Mouse (Mus musculus) stomach, embryonic 15.5 days (tissue): ENCODE data around the gene Tmem117. TPM values are rescaled to one million over a fixed set of nuclear protein-coding genes. Genes with fewer than 3 reads are reported as not detected.

Experiments used
- ATAC-seq: fragments of 200-750 bp; cut with Nextera tagmentation; 2 replicates; pipeline ENCODE4 v1.8.0; 2017; ENCODE audit warnings: low read depth, moderate number of reproducible peaks, moderate TSS enrichment; ENCODE audit not compliant: insufficient read depth, low FRiP score
- H3K27ac ChIP-seq: fragments of 300-500 bp; sonication (generic); 2 replicates; pipeline ENCODE4 v1.5.1; 2015; ENCODE audit warnings: mild to moderate bottlenecking, inconsistent platforms
- H3K27me3 ChIP-seq: fragments of 300-500 bp; sonication (generic); replicated peaks from 2 replicates; pipeline ENCODE4 v1.6.1; 2015; ENCODE audit warnings: inconsistent platforms
- H3K36me3 ChIP-seq: fragments of 300-500 bp; sonication (generic); 2 replicates; pipeline ENCODE4 v1.6.1; 2015; ENCODE audit warnings: inconsistent platforms
- H3K4me1 ChIP-seq: fragments of 300-500 bp; sonication (generic); 2 replicates; pipeline ENCODE4 v1.6.1; 2015; ENCODE audit warnings: inconsistent platforms
- H3K4me2 ChIP-seq: fragments of 300-500 bp; sonication (generic); 2 replicates; pipeline ENCODE4 v1.6.1; 2015; ENCODE audit warnings: mild to moderate bottlenecking, inconsistent platforms
- H3K4me3 ChIP-seq: fragments of 300-500 bp; sonication (generic); replicated peaks from 2 replicates; pipeline ENCODE4 v1.5.1; 2015; ENCODE audit warnings: inconsistent platforms
- H3K9ac ChIP-seq: fragments of 300-500 bp; sonication (generic); 2 replicates; pipeline ENCODE4 v1.6.1; 2015; ENCODE audit warnings: inconsistent platforms
- H3K9me3 ChIP-seq: fragments of 300-500 bp; sonication (generic); 2 replicates; pipeline ENCODE4 v1.6.1; 2016; ENCODE audit warnings: inconsistent platforms
- WGBS: fragments of 180-500 bp; shearing (Covaris S2); methylation state at CpG from one replicate; pipeline ENCODE4 v1.1.7; 2015; 5-methylcytosine and 5-hydroxymethylcytosine counted together
- polyA plus RNA-seq: library from polyadenylated mRNA; unstranded; fragments of >200 nt; fragmentation: Nextera tagmentation; extraction: Ambion mirVana; gene quantifications from 2 replicates; pipeline ENCODE4 v1.2.1, GENCODE M21; 2015

The Tmem117 gene
- polyA plus RNA-seq, 1 experiment from 2014 or later = 2.8 TPM

DNA sequence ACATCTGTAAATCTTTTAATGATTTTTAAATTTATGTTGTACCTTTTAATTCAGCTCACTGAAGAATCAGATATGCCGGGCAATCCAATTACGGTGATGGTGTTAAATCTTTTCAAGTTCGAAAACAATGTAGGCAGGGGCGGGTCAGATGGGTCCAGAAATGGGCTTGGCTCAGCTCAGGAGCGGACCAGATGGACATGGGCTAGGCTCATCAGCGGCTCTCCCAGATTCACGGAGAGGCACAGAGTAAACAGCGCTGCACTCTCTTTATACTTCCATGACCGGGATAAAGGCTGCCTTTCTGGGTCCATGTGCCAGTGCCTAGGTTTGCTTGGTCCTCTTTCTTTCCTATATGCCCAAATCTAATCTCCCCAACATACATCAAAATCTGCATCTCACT lies 366.3 kb downstream of the Tmem117 start:
- no peak for ATAC-seq
- no peak overlapping the region for H3K4me3 ChIP-seq
- H3K9ac ChIP-seq = no peak overlapping the region
- no peaks in the 10 kb centered on the region for H3K4me1 ChIP-seq
- H3K4me2 ChIP-seq = no peak overlapping the region
- no peaks in the 10 kb centered on the region for H3K27me3 ChIP-seq
- 84% methylated on average over 9 of the region's 9 CpGs for WGBS
- no peaks in the 10 kb centered on the region for H3K9me3 ChIP-seq
- no peaks in the 10 kb centered on the region for H3K36me3 ChIP-seq
- H3K27ac ChIP-seq = no peak overlapping the region

- ATAC-seq = no peak
- 56% methylated on average over 8 of the region's 8 CpGs for WGBS
Observed at GRCm38 (mm10) chr15:95005121-95005824, 376.2 kb downstream of the Tmem117 start.

GRCm38 (mm10) chr15:95022251-95022650 lies 393.2 kb downstream of the Tmem117 start:
- ATAC-seq = no peak
- 67% methylated on average over 7 of the region's 7 CpGs for WGBS

More at GRCm38 (mm10) chr15:95005121-95005824, 376.2 kb downstream of the Tmem117 start:
- Histone ChIP-seq H3K9ac (no peak overlapping the region), H3K9me3 (no peaks in the 10 kb centered on the region), H3K4me1 (no peaks in the 10 kb centered on the region), H3K4me3 (no peak overlapping the region), H3K27me3 (no peaks in the 10 kb centered on the region), H3K4me2 (no peak overlapping the region), H3K36me3 (no peaks in the 10 kb centered on the region), H3K27ac (no peak overlapping the region)

GRCm38 (mm10) chr15:95024401-95024800 lies 395.4 kb downstream of the Tmem117 start:
- WGBS = 53% methylated on average over 6 of the region's 6 CpGs
- no peak for ATAC-seq
- Histone ChIP-seq H3K4me1 (no peaks in the 10 kb centered on the region), H3K9ac (no peak overlapping the region), H3K4me2 (no peak overlapping the region), H3K9me3 (no peaks in the 10 kb centered on the region), H3K27me3 (no peaks in the 10 kb centered on the region), H3K4me3 (no peak overlapping the region), H3K27ac (no peak overlapping the region), H3K36me3 (no peaks in the 10 kb centered on the region)

More at GRCm38 (mm10) chr15:95022251-95022650, 393.2 kb downstream of the Tmem117 start:
- H3K4me3 ChIP-seq = no peak overlapping the region
- H3K4me1 ChIP-seq = no peaks in the 10 kb centered on the region
- no peaks in the 10 kb centered on the region for H3K27me3 ChIP-seq
- H3K4me2 ChIP-seq = no peak overlapping the region
- H3K9ac ChIP-seq = no peak overlapping the region
- H3K27ac ChIP-seq = no peak overlapping the region
- H3K9me3 ChIP-seq = no peaks in the 10 kb centered on the region
- no peaks in the 10 kb centered on the region for H3K36me3 ChIP-seq

GRCm38 (mm10) chr15:95028862-95029486 lies 399.9 kb downstream of the Tmem117 start:
- no peak overlapping the region for H3K4me3 ChIP-seq
- H3K4me1 ChIP-seq = no peaks in the 10 kb centered on the region
- no peaks in the 10 kb centered on the region for H3K9me3 ChIP-seq
- WGBS = 84% methylated on average over 13 of the region's 13 CpGs
- no peak overlapping the region for H3K4me2 ChIP-seq
- no peaks in the 10 kb centered on the region for H3K36me3 ChIP-seq
- no peak overlapping the region for H3K9ac ChIP-seq
- no peak overlapping the region for H3K27ac ChIP-seq
- ATAC-seq = no peak
- H3K27me3 ChIP-seq = no peaks in the 10 kb centered on the region

DNA sequence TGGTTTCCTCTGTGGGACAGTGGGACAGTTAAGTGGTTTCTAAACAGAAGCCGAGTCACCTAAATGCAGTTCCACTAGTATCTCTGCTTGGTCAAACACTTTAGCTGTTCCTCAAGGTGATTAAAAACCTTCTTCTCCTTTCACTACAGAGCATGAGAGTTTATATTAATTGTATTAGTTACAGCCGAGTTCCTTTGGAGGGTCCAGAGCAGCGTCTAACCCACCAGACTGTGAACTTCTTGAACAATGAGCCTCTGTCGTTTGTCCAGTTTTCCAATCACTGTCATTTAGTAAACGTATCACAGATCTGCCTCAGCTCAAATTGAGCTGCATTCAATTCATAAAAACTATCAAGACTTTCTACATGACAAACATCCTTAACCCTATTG lies 400.4 kb downstream of the Tmem117 start:
- no peaks in the 10 kb centered on the region for H3K27me3 ChIP-seq
- no peaks in the 10 kb centered on the region for H3K36me3 ChIP-seq
- H3K9ac ChIP-seq = no peak overlapping the region
- no peak for ATAC-seq
- no peak overlapping the region for H3K4me2 ChIP-seq
- no peaks in the 10 kb centered on the region for H3K4me1 ChIP-seq
- H3K27ac ChIP-seq = no peak overlapping the region
- no peak overlapping the region for H3K4me3 ChIP-seq
- no peaks in the 10 kb centered on the region for H3K9me3 ChIP-seq
- 51% methylated on average over 5 of the region's 5 CpGs for WGBS

DNA sequence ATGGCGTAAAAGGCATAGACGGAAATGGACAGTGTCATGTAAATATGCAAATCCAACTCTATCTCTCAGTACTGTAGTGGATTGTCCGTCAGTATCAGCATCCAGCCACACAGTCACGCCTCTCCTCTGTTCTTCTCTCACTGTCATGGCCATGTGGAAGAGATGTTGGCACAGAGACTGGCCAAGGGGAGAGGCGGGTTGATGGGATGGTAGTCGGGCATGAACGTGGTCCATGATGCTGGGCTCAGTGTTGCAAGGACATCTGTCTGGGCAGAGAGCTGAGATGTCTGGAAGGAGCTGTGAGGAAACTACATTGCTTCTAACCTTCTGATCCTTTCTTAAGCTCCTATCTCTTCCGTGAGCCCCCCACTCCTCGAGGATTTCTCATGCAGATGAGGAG lies 413.4 kb downstream of the Tmem117 start:
- no peak overlapping the region for H3K27ac ChIP-seq
- ATAC-seq = no peak
- no peaks in the 10 kb centered on the region for H3K27me3 ChIP-seq
- H3K9ac ChIP-seq = no peak overlapping the region
- no peaks in the 10 kb centered on the region for H3K36me3 ChIP-seq
- H3K4me3 ChIP-seq = no peak overlapping the region
- 78% methylated on average over 9 of the region's 9 CpGs for WGBS
- H3K4me2 ChIP-seq = no peak overlapping the region
- no peaks in the 10 kb centered on the region for H3K9me3 ChIP-seq
- no peaks in the 10 kb centered on the region for H3K4me1 ChIP-seq

DNA sequence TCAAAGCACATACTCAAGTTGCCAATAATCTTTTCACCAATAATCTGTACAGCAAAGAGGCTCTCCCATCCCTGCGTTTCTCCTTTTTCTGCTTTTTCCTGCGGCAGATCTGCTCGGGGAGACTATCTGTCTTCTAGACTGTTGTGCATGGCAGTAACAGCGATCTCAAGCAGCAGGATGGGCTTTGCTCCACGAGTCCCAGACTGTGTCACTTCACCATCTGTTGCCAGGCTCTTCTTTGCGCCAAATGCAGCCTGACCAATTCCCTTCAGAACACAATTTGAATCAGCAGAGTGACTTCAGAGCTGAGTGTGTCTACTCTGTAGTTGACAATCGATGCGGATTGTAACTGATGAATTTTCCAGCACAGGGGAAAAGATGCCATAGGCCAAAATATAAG lies 415.0 kb downstream of the Tmem117 start:
- WGBS = 71% methylated on average over 8 of the region's 8 CpGs
- no peak overlapping the region for H3K4me3 ChIP-seq
- no peaks in the 10 kb centered on the region for H3K4me1 ChIP-seq
- H3K27ac ChIP-seq = no peak overlapping the region
- H3K9ac ChIP-seq = no peak overlapping the region
- ATAC-seq = no peak
- H3K9me3 ChIP-seq = no peaks in the 10 kb centered on the region
- H3K4me2 ChIP-seq = no peak overlapping the region
- no peaks in the 10 kb centered on the region for H3K27me3 ChIP-seq
- no peaks in the 10 kb centered on the region for H3K36me3 ChIP-seq

GRCm38 (mm10) chr15:95047486-95047885 lies 418.5 kb downstream of the Tmem117 start:
- 75% methylated on average over 2 of the region's 2 CpGs for WGBS
- no peak overlapping the region for H3K4me2 ChIP-seq
- H3K4me3 ChIP-seq = no peak overlapping the region
- H3K9me3 ChIP-seq = no peaks in the 10 kb centered on the region
- H3K9ac ChIP-seq = no peak overlapping the region
- no peaks in the 10 kb centered on the region for H3K36me3 ChIP-seq
- H3K4me1 ChIP-seq = no peaks in the 10 kb centered on the region
- no peak overlapping the region for H3K27ac ChIP-seq
- ATAC-seq = no peak
- no peaks in the 10 kb centered on the region for H3K27me3 ChIP-seq

GRCm38 (mm10) chr15:95049171-95049729 lies 420.2 kb downstream of the Tmem117 start:
- Histone ChIP-seq H3K27me3 (no peaks in the 10 kb centered on the region), H3K4me1 (no peaks in the 10 kb centered on the region), H3K27ac (no peak overlapping the region), H3K36me3 (no peaks in the 10 kb centered on the region), H3K4me3 (no peak overlapping the region), H3K9me3 (no peaks in the 10 kb centered on the region), H3K4me2 (no peak overlapping the region), H3K9ac (no peak overlapping the region)
- no peak for ATAC-seq
- 65% methylated on average over 6 of the region's 6 CpGs for WGBS

DNA sequence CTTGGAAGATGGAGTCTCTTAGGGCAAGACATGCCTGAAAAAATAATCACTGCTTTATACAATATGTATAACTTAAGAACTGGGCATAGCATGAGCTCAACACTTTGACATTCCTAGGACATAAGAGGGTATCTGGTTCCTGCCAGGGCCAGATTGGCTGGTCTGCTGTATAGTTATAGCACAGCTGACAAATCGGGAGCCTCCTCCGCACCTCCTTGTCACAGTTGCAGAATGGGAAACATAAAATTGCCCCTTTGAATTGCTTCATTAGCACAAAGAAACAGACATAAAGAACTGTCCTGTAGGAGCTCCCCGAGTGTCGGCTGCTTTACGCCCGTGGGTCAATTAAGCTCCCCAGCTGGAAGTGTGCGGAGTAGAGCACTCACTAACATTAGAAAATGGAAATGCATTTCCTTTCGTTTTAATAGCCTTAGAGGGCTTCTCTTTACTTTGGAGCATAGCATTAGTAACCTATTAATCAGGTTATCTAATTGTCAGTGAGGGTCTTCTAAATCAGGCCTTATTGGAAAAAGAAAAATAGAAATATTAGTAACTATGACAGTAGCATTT lies 426.1 kb downstream of the Tmem117 start:
- Histone ChIP-seq H3K9ac (no peak overlapping the region), H3K27ac (no peak overlapping the region), H3K4me2 (no peak overlapping the region), H3K9me3 (no peaks in the 10 kb centered on the region), H3K4me3 (no peak overlapping the region), H3K36me3 (no peaks in the 10 kb centered on the region), H3K27me3 (no peaks in the 10 kb centered on the region), H3K4me1 (no peaks in the 10 kb centered on the region)
- WGBS = 72% methylated on average over 8 of the region's 8 CpGs
- no peak for ATAC-seq

GRCm38 (mm10) chr15:95068023-95068422 lies 439.0 kb downstream of the Tmem117 start:
- no peak overlapping the region for H3K9ac ChIP-seq
- no peak overlapping the region for H3K4me2 ChIP-seq
- 84% methylated on average over 1 of the region's 1 CpGs for WGBS
- no peak overlapping the region for H3K4me3 ChIP-seq
- no peaks in the 10 kb centered on the region for H3K4me1 ChIP-seq
- H3K27me3 ChIP-seq = no peaks in the 10 kb centered on the region
- ATAC-seq = no peak
- no peak overlapping the region for H3K27ac ChIP-seq
- H3K9me3 ChIP-seq = no peaks in the 10 kb centered on the region
- H3K36me3 ChIP-seq = no peaks in the 10 kb centered on the region
